Mouse (Mus musculus) G1E (cell line): ENCODE data around the gene Gpr153. TPM values are rescaled to one million over a fixed set of nuclear protein-coding genes. Genes with fewer than 3 reads are reported as not detected.

Experiments used
- ATAC-seq: 2 replicates; pipeline ENCODE4 v1.8.0; 2016; ENCODE audit warnings: mild to moderate bottlenecking; ENCODE audit not compliant: insufficient number of reproducible peaks, poor library complexity, low FRiP score, severe bottlenecking; ENCODE audit errors: extremely low read depth
- DNase-seq: peaks from one replicate; pipeline ENCODE4 v3.0.0; 2012; ENCODE audit warnings: low spot score
- H3K27me3 ChIP-seq: 2 replicates; pipeline ENCODE4 v1.6.1; 2012; ENCODE audit warnings: mild to moderate bottlenecking, low read length, inconsistent platforms; ENCODE audit not compliant: insufficient read depth
- H3K36me3 ChIP-seq: replicated peaks from 2 replicates; pipeline ENCODE3; 2012; ENCODE audit warnings: mild to moderate bottlenecking, inconsistent platforms
- H3K4me1 ChIP-seq: 2 replicates; pipeline ENCODE4 v1.6.1; 2012; ENCODE audit warnings: low read depth, low read length, inconsistent platforms, mixed read lengths; ENCODE audit not compliant: insufficient read depth
- H3K4me3 ChIP-seq: 2 replicates; pipeline ENCODE4 v1.5.1; 2012; ENCODE audit warnings: low read depth, mild to moderate bottlenecking, inconsistent platforms, low read length, moderate library complexity, mixed read lengths
- H3K9me3 ChIP-seq: replicated peaks from 2 replicates; pipeline ENCODE4 v1.6.1; 2012; ENCODE audit warnings: inconsistent platforms
- CTCF ChIP-seq: IDR thresholded peaks from 2 replicates; pipeline ENCODE4 v1.5.1; 2012; ENCODE audit warnings: low read depth, low read length, inconsistent platforms, mixed read lengths
- GATA1 ChIP-seq: IDR thresholded peaks from 2 replicates; pipeline ENCODE4 v1.6.1; 2012; ENCODE audit warnings: borderline replicate concordance, low read length, inconsistent platforms, mixed read lengths
- GATA2 ChIP-seq: IDR thresholded peaks from 2 replicates; pipeline ENCODE4 v1.6.1; 2012; ENCODE audit warnings: low read depth, low read length, inconsistent platforms, borderline replicate concordance
- POLR2AphosphoS5 ChIP-seq: IDR thresholded peaks from 2 replicates; pipeline ENCODE4 v1.6.1; 2012; ENCODE audit warnings: low read depth, low read length, inconsistent platforms; ENCODE audit not compliant: insufficient replicate concordance
- TAL1 ChIP-seq: conservative IDR thresholded peaks from 2 replicates; pipeline ENCODE4 v1.6.1; 2012; ENCODE audit warnings: low read depth, low read length, inconsistent platforms, mixed read lengths
- polyA plus RNA-seq: library from polyadenylated mRNA; stranded (reverse); fragments of >175 nt; gene quantifications from 2 replicates; pipeline ENCODE4 v1.2.3, GENCODE M21; 2012
- total RNA-seq, 2 experiments: library from RNA; stranded (forward) in 1 of 2; stranded (reverse) in 1 of 2; fragments of 200-1000 nt in 1 of 2; fragments of >200 nt in 1 of 2; fragmentation: Nextera tagmentation in 1 of 2; gene quantifications; 2 replicates each; pipeline ENCODE4 v1.2.3; 2014 to 2017

Gpr153 gene
- total and polyA plus RNA-seq, 3 experiments = 0.05 to 0.09 TPM; not detected in 1

DNA sequence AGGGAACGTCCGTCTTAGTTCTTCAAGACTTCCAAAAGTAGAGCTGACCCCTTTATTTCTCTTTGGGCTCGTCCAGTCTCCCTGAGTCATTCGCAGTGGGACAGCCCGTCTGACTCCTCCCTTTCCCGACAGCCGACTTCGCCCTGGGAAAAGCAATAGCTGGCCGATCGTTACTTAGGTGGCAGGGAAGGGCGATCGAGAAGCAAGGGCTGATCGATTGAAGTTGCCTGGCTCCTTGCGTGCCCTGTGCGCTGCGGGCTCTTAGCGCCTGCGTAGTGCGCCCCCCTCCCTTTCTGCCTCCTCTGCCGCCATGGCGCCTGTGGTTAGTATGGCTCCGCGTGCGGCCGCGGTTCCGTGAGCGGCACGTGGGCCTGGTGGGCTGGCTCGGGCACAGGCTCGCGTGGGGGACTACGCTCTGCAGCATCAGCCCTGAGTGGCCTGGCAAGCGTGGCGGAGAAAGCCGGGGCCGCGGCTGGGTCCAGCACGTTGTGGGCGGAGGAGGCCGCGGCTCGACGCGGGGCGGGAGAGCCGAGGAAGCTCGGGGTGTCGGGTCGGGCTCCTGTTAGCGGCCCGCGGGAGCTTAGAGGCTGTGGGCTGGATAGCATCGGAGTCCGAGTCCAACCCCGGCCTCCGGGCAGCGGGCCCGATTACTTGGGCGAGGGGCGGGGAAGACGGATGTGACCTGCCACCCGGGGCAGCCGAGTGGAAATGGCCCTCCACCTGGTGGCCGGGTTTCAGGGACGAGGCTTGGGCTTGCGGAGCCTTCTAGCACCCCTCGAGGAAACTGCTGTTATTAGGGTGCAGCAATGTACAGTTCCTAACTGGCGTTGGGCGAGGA, 51.8 kb downstream of the Gpr153 start, which contains the start of gene Rpl22:
TSS of gene Rpl22 (plus strand) at position 169 of the 838 bp plus-strand sequence.
- TF ChIP-seq GATA1 = no peak
- TF ChIP-seq TAL1 = no peak
- no peak for TF ChIP-seq POLR2AphosphoS5
- Histone ChIP-seq H3K27me3 (no peaks in the 10 kb centered on the region), H3K4me1 (peaks cover 32% of the 10 kb centered on the region), H3K4me3 (peak within 1 kb of the TSS; percentile 78), H3K36me3 (peaks cover 30% of the 10 kb centered on the region), H3K9me3 (peaks cover 20% of the 10 kb centered on the region)
- ATAC-seq (peak; percentile 87), DNase-seq (peak; percentile 72)

DNA sequence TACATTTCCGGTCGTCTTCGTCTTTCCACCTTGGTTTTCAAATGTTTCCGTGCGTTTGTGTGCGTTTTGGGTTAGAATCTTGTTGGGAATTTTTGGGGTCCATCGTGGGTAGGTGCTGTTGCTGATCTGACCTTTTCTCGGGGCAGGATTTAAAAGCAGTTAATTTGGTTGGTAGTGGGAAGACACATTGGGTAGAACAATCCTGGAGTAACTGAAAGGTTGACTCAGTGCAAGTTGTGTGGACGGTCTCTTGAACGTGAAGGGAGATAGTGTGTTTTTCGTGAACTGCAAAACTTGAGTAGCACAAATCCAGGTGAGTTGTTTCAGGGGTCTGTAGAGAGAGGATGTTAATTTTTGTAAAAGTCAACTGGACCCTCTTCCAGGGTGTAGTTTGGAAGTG, 52.5 kb downstream of the Gpr153 start:
- ATAC-seq (no peak), DNase-seq (no peak)
- TF ChIP-seq TAL1 = no peak
- no peak for TF ChIP-seq CTCF
- no peak for TF ChIP-seq GATA1
- H3K4me1 ChIP-seq = peaks cover 37% of the 10 kb centered on the region
- H3K4me3 ChIP-seq = peak overlapping the region; percentile 78
- H3K36me3 ChIP-seq = peaks cover 38% of the 10 kb centered on the region
- peaks cover 20% of the 10 kb centered on the region for H3K9me3 ChIP-seq
- H3K27me3 ChIP-seq = no peaks in the 10 kb centered on the region

DNA sequence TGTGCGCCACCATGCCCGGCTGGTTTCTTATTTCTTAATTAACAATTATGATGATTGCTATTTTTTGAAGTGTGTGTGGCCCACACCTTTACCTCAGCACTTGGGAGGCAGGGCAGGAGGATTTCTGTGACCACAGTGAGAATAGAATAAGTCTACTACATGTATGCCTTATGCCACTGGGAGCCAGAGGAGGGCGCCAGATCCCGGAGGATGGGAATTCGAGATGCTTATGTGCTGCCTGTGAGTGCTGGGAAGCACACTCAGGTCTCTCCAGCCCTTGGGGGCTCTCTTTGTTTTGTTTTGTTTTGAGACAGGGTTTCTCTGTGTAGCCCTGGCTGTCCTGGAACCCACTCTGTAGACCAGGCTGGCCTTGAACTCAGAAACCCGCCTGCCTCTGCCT, 54.7 kb downstream of the Gpr153 start:
- DNase-seq (no peak), ATAC-seq (no peak)
- peaks cover 39% of the 10 kb centered on the region for H3K4me1 ChIP-seq
- H3K27me3 ChIP-seq = no peaks in the 10 kb centered on the region
- H3K4me3 ChIP-seq = no peak overlapping the region; the same call in 1 of the 2 replicates
- peaks cover 22% of the 10 kb centered on the region for H3K9me3 ChIP-seq
- H3K36me3 ChIP-seq = peaks cover 58% of the 10 kb centered on the region
- no peak for TF ChIP-seq CTCF
- TF ChIP-seq GATA1 = no peak
- no peak for TF ChIP-seq GATA2
- no peak for TF ChIP-seq TAL1
- TF ChIP-seq POLR2AphosphoS5 = no peak

DNA sequence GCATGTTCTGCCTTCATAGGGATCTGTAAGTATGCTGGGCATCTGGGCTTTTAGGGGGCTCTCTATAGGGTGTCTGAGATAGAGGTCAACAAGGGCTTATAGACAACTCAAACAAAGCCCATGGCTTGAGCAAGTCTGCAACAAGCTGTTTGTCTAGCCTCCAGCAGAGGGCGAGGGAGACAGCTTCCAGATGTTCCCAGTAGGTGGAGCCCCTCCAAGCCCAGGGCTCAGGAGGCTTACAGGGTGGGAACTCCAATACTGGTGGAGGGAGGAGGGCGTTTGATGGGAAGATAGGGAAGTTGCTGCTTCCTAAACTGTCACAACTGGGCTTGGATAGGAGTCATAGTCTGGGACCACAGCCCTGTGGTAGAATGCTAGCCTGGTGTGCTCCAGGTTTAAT, 58.9 kb downstream of the Gpr153 start:
- Histone ChIP-seq H3K9me3 (peaks cover 20% of the 10 kb centered on the region), H3K4me1 (peaks cover 27% of the 10 kb centered on the region), H3K36me3 (peaks cover 74% of the 10 kb centered on the region), H3K4me3 (no peak overlapping the region), H3K27me3 (no peaks in the 10 kb centered on the region)
- DNase-seq (peak; percentile 65), ATAC-seq (0 out of 2 replicates have a peak, but pooled peaks have one; percentile 41)
- TF ChIP-seq GATA1 (no peak), CTCF (peak; percentile 29; the same call in 1 of the 2 replicates), GATA2 (no peak), TAL1 (no peak), POLR2AphosphoS5 (no peak)

DNA sequence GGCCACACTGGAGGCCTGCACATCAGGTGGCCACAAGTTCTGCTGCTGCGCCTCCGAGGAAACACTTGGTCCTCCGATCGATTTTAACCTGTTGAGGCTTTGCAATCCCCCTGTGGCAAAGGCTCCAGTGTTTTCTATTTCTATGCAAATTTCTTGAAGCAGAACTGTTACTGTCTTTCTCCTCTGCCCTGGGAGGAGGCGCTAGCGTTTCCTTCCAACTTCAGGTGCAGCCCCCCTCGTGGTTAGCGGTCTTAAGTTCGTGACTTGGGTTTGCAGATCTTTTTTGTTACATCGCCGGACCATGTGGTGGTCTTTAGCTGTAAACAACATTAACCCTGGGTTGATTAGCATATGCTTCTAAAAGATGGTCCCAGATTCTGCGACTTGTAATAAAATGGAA, 59.6 kb downstream of the Gpr153 start:
- H3K27me3 ChIP-seq = no peaks in the 10 kb centered on the region
- H3K4me1 ChIP-seq = peaks cover 24% of the 10 kb centered on the region
- ATAC-seq = no peak
- no peak overlapping the region for H3K4me3 ChIP-seq
- TF ChIP-seq POLR2AphosphoS5 (no peak), TAL1 (no peak), GATA2 (no peak), CTCF (no peak)
- peaks cover 71% of the 10 kb centered on the region for H3K36me3 ChIP-seq
- H3K9me3 ChIP-seq = peaks cover 26% of the 10 kb centered on the region
- DNase-seq = no peak

Other genes with a start within 250 kb of the Gpr153 start
- 13.9 and 24.5 TPM in 2 replicates for gene Zbtb48, start 246.6 kb upstream of the Gpr153 start, total RNA-seq (2014; fragmentation: Nextera tagmentation)
- 9.3 and 9.8 TPM in 2 replicates for gene Zbtb48, start 246.6 kb upstream of the Gpr153 start, total RNA-seq (2017)
- 12.4 and 13.4 TPM in 2 replicates for gene Zbtb48, start 246.6 kb upstream of the Gpr153 start, polyA plus RNA-seq
- 0.24 TPM in 1 of 2 replicates, not detected in the other for gene Tas1r1, start 235.7 kb upstream of the Gpr153 start, total RNA-seq (2014; fragmentation: Nextera tagmentation)
- gene Tas1r1, start 235.7 kb upstream of the Gpr153 start, total RNA-seq (2017) = 0.06 and 0.27 TPM in 2 replicates
- gene Tas1r1, start 235.7 kb upstream of the Gpr153 start, polyA plus RNA-seq = 0.02 and 0.04 TPM in 2 replicates
- gene Nol9, start 234.9 kb upstream of the Gpr153 start, total RNA-seq (2014; fragmentation: Nextera tagmentation) = 47.5 and 58.2 TPM in 2 replicates
- 34.2 and 35.1 TPM in 2 replicates for gene Nol9, start 234.9 kb upstream of the Gpr153 start, total RNA-seq (2017)
- 63.5 and 96.9 TPM in 2 replicates for gene Nol9, start 234.9 kb upstream of the Gpr153 start, polyA plus RNA-seq
- 0.87 and 3.9 TPM in 2 replicates for gene Plekhg5, start 201.7 kb upstream of the Gpr153 start, total RNA-seq (2014; fragmentation: Nextera tagmentation)
- gene Plekhg5, start 201.7 kb upstream of the Gpr153 start, total RNA-seq (2017) = 1.6 and 1.7 TPM in 2 replicates
- 4.0 and 4.1 TPM in 2 replicates for gene Plekhg5, start 201.7 kb upstream of the Gpr153 start, polyA plus RNA-seq
- not detected in 2 replicates for gene Tnfrsf25, start 158.3 kb upstream of the Gpr153 start, total RNA-seq (2014; fragmentation: Nextera tagmentation)
- 0.29 TPM in 1 of 2 replicates, not detected in the other for gene Tnfrsf25, start 158.3 kb upstream of the Gpr153 start, total RNA-seq (2017)
- not detected in 2 replicates for gene Tnfrsf25, start 158.3 kb upstream of the Gpr153 start, polyA plus RNA-seq
- 9.3 and 16.4 TPM in 2 replicates for gene Espn, start 121.9 kb upstream of the Gpr153 start, total RNA-seq (2014; fragmentation: Nextera tagmentation)
- 4.2 and 4.3 TPM in 2 replicates for gene Espn, start 121.9 kb upstream of the Gpr153 start, total RNA-seq (2017)
- gene Espn, start 121.9 kb upstream of the Gpr153 start, polyA plus RNA-seq = 48.0 and 61.7 TPM in 2 replicates
- not detected in 2 replicates for gene Hes2, start 115.4 kb upstream of the Gpr153 start, total RNA-seq (2014; fragmentation: Nextera tagmentation)
- gene Hes2, start 115.4 kb upstream of the Gpr153 start, total RNA-seq (2017) = 0.33 and 0.46 TPM in 2 replicates
- gene Hes2, start 115.4 kb upstream of the Gpr153 start, polyA plus RNA-seq = 0.04 and 0.18 TPM in 2 replicates
- 17.1 and 22.1 TPM in 2 replicates for gene Acot7, start 96.1 kb upstream of the Gpr153 start, total RNA-seq (2014; fragmentation: Nextera tagmentation)
- 17.6 and 18.6 TPM in 2 replicates for gene Acot7, start 96.1 kb upstream of the Gpr153 start, total RNA-seq (2017)
- gene Acot7, start 96.1 kb upstream of the Gpr153 start, polyA plus RNA-seq = 46.2 and 51.1 TPM in 2 replicates
- not detected in 2 replicates for gene Hes3, start 17.4 kb downstream of the Gpr153 start, total RNA-seq (2014; fragmentation: Nextera tagmentation)
- gene Hes3, start 17.4 kb downstream of the Gpr153 start, total RNA-seq (2017) = not detected in 2 replicates
- not detected in 2 replicates for gene Hes3, start 17.4 kb downstream of the Gpr153 start, polyA plus RNA-seq
- gene Icmt, start 23.0 kb downstream of the Gpr153 start, total RNA-seq (2014; fragmentation: Nextera tagmentation) = 19.0 and 21.9 TPM in 2 replicates
- 21.5 and 24.6 TPM in 2 replicates for gene Icmt, start 23.0 kb downstream of the Gpr153 start, total RNA-seq (2017)
- gene Icmt, start 23.0 kb downstream of the Gpr153 start, polyA plus RNA-seq = 19.0 TPM in 2 replicates
- gene Rnf207, start 44.8 kb downstream of the Gpr153 start, total RNA-seq (2014; fragmentation: Nextera tagmentation) = not detected in 2 replicates
- 0.11 and 0.52 TPM in 2 replicates for gene Rnf207, start 44.8 kb downstream of the Gpr153 start, total RNA-seq (2017)
- gene Rnf207, start 44.8 kb downstream of the Gpr153 start, polyA plus RNA-seq = not detected in 2 replicates
- gene Rpl22, start 51.5 kb downstream of the Gpr153 start, total RNA-seq (2014; fragmentation: Nextera tagmentation) = 543 and 552 TPM in 2 replicates
- gene Rpl22, start 51.5 kb downstream of the Gpr153 start, total RNA-seq (2017) = 1,450 and 1,748 TPM in 2 replicates
- gene Rpl22, start 51.5 kb downstream of the Gpr153 start, polyA plus RNA-seq = 38.3 and 54.2 TPM in 2 replicates
- gene Chd5, start 64.4 kb downstream of the Gpr153 start, total RNA-seq (2014; fragmentation: Nextera tagmentation) = not detected in 2 replicates
- gene Chd5, start 64.4 kb downstream of the Gpr153 start, total RNA-seq (2017) = under 0.01 TPM in 2 replicates
- 0.01 TPM in 2 replicates for gene Chd5, start 64.4 kb downstream of the Gpr153 start, polyA plus RNA-seq
- gene Nphp4, start 202.5 kb downstream of the Gpr153 start, total RNA-seq (2014; fragmentation: Nextera tagmentation) = not detected in 2 replicates
- not detected in 2 replicates for gene Nphp4, start 202.5 kb downstream of the Gpr153 start, total RNA-seq (2017)
- gene Nphp4, start 202.5 kb downstream of the Gpr153 start, polyA plus RNA-seq = not detected in 2 replicates
- not detected in 2 replicates for gene Kcnab2, start 203.6 kb downstream of the Gpr153 start, total RNA-seq (2014; fragmentation: Nextera tagmentation)
- 0.06 TPM in 1 of 2 replicates, not detected in the other for gene Kcnab2, start 203.6 kb downstream of the Gpr153 start, total RNA-seq (2017)
- 0.02 and 0.04 TPM in 2 replicates for gene Kcnab2, start 203.6 kb downstream of the Gpr153 start, polyA plus RNA-seq